Mouse (Mus musculus) CD4-positive naive resting alpha-beta T cell, adult 76 days (primary cell): ENCODE measurements around the gene Nat8f2. TPM values are rescaled to one million over a fixed set of nuclear protein-coding genes. Genes with fewer than 3 reads are reported as not detected.

ENCODE experiments used
- total RNA-seq: library from RNA; stranded (reverse); gene quantifications from one replicate; pipeline ENCODE4 v1.2.4, GENCODE M21; 2023

The Nat8f2 gene
- total RNA-seq, result 0.56 TPM

GRCm38 (mm10) chr6:85869006-85869405, at the start of gene Nat8f2:
Nat8f2 (minus strand) TSS chr6:85869158.

GRCm38 (mm10) chr6:85915539-85916513, 46.9 kb upstream of the Nat8f2 start, which contains the start of gene Nat8f1:
Nat8f1 (minus strand) TSS chr6:85915687.

DNA sequence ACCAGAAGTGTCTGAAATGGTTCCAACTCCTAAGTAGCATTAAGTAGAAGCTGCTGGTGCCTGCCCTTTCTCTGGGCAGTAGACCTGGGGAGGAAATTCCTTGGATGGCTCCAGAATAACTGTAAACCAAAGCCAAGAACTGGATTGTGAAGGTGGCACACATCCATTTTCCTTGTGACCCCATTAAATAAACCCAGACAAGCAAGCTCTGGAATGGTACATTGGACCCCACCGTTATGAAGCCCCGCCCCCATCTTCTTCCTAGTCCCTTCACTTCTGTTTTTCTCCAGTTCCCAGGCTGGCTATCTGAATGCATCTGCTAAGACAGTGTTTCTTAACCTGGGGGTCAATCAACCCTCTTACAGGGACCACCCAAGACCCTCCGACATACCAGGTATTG, 42.6 kb upstream of the Nat8f2 start, which contains the start of gene Tprkb:
Gene Tprkb (plus strand): TSS at position 279 of the 400 bp plus-strand sequence.

GRCm38 (mm10) chr6:85904642-85905061, 35.7 kb upstream of the Nat8f2 start, which contains the start of gene Nat8f4:
Nat8f4 (minus strand) TSS chr6:85904884.

GRCm38 (mm10) chr6:85831796-85832321, 37.1 kb downstream of the Nat8f2 start, which contains the start of gene Nat8:
Nat8 (minus strand) TSS chr6:85832082.

DNA sequence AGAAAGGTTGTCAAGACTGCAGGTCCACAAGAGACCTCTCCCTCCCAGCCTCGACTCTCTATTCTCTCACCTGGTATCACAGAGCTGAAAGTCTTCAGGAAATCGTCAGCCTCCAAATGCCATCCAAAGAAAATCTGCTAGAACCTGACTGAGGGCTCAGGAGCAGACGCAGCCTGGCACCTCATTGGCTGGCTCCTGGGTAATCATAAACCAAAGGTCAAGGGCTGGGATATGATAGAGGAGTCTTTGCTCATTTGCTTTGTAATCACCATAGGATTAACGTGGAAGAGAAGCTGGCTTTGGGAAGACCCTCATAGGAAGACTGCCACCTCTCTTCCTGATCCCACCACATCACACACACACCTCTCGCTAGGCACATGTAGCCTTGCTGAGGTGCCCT, 48.1 kb downstream of the Nat8f2 start, which contains the start of the genes Nat8f6 and Nat8f5:
Gene Nat8f6 (minus strand): TSS at position 118 of the 400 bp plus-strand sequence.
Gene Nat8f5 (minus strand): TSS at position 136 of the 400 bp plus-strand sequence.

Other genes starting within 250 kb of the Nat8f2 start
- gene Nat8f7, start 156.0 kb downstream of the Nat8f2 start, total RNA-seq, result not detected
- gene Nat8f3, start 103.4 kb downstream of the Nat8f2 start, total RNA-seq, result not detected
- not detected for gene Nat8f6, start 48.2 kb downstream of the Nat8f2 start, total RNA-seq
- not detected for gene Nat8f5, start 48.2 kb downstream of the Nat8f2 start, total RNA-seq
- gene Nat8, start 37.1 kb downstream of the Nat8f2 start, total RNA-seq, result not detected
- 3.4 TPM for gene Nat8f4, start 35.7 kb upstream of the Nat8f2 start, total RNA-seq
- gene Tprkb, start 42.7 kb upstream of the Nat8f2 start, total RNA-seq, result 22.9 TPM
- gene Nat8f1, start 46.5 kb upstream of the Nat8f2 start, total RNA-seq, result 2.2 TPM
- gene Dusp11, start 92.5 kb upstream of the Nat8f2 start, total RNA-seq, result 245 TPM
- gene Figla, start 147.0 kb upstream of the Nat8f2 start, total RNA-seq, result not detected
- gene Add2, start 159.5 kb upstream of the Nat8f2 start, total RNA-seq, result 1.6 TPM